Mouse (Mus musculus) liver, embryonic 12.5 days (tissue): ENCODE measurements around the gene Slc36a3. TPM values are rescaled to one million over a fixed set of nuclear protein-coding genes. Genes with fewer than 3 reads are reported as not detected.
"Not testable (repeated sequence)": the region's sequence is repeated elsewhere in the genome, so short reads cannot be mapped to it uniquely, and the experiment has no call there.

ENCODE experiments used
- ATAC-seq: fragments of 200-750 bp; cut with Nextera tagmentation; 2 replicates; pipeline ENCODE4 v1.8.0; 2017; ENCODE audit warnings: moderate number of reproducible peaks, mild to moderate bottlenecking, moderate library complexity
- H3K27ac ChIP-seq: fragments of 300-500 bp; sonication (generic); 2 replicates; pipeline ENCODE4 v1.5.1; 2016; ENCODE audit warnings: mild to moderate bottlenecking
- H3K27me3 ChIP-seq: fragments of 300-500 bp; sonication (generic); replicated peaks from 2 replicates; pipeline ENCODE4 v1.6.1; 2016; ENCODE audit warnings: mild to moderate bottlenecking, moderate library complexity
- H3K36me3 ChIP-seq: fragments of 300-500 bp; sonication (generic); 2 replicates; pipeline ENCODE4 v1.6.1; 2016; ENCODE audit warnings: mild to moderate bottlenecking, moderate library complexity
- H3K4me1 ChIP-seq: fragments of 300-500 bp; sonication (generic); 2 replicates; pipeline ENCODE4 v1.6.1; 2016
- H3K4me2 ChIP-seq: fragments of 300-500 bp; sonication (generic); 2 replicates; pipeline ENCODE4 v1.6.1; 2016; ENCODE audit warnings: mild to moderate bottlenecking, moderate library complexity
- H3K4me3 ChIP-seq: fragments of 300-500 bp; sonication (generic); 2 replicates; pipeline ENCODE4 v1.5.1; 2016; ENCODE audit warnings: mild to moderate bottlenecking, moderate library complexity
- H3K9ac ChIP-seq: fragments of 300-500 bp; sonication (generic); 2 replicates; pipeline ENCODE4 v1.6.1; 2016; ENCODE audit warnings: mild to moderate bottlenecking, moderate library complexity
- H3K9me3 ChIP-seq: fragments of 300-500 bp; sonication (generic); replicated peaks from 2 replicates; pipeline ENCODE4 v1.6.1; 2016; ENCODE audit warnings: mild to moderate bottlenecking, moderate library complexity
- WGBS: fragments of 180-500 bp; shearing (Covaris S2); methylation state at CpG from one replicate; pipeline ENCODE4 v1.1.7; 2016; ENCODE audit not compliant: insufficient replicate concordance; 5-methylcytosine and 5-hydroxymethylcytosine counted together
- polyA plus RNA-seq: library from polyadenylated mRNA; unstranded; fragments of >200 nt; fragmentation: Nextera tagmentation; extraction: Ambion mirVana; gene quantifications from 2 replicates; pipeline ENCODE4 v1.2.1, GENCODE M21; 2016

Gene Slc36a3
- polyA plus RNA-seq, 1 experiment from 2014 or later = not detected

DNA sequence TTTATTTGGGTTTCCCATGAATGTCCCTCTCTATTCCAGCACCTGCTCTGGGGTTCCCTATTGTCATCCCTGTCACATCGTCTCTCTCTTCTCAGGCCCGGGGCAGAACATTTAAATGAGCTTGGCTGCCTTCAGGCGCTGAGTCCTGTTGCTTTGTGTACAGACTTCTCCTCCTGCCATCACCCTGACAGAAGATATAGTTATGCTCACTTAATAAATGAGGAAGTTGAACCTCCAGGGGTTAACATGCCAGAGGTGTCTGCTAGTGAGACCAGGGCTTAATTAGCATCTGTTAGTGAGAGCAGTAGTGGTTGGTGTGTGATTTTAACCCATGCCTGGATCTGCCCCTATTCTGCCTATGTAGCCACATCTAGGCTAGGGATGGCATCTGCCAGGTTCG lies 51.6 kb downstream of the Slc36a3 start:
- ATAC-seq = no peak
- Histone ChIP-seq H3K9ac (no peak overlapping the region), H3K27ac (no peak overlapping the region), H3K36me3 (no peaks in the 10 kb centered on the region), H3K27me3 (peaks cover 7% of the 10 kb centered on the region; the same call in 1 of the 2 replicates), H3K4me3 (no peak overlapping the region), H3K4me2 (0 out of 2 replicates have a peak overlapping the region, but pooled peaks have one; percentile 9), H3K9me3 (no peaks in the 10 kb centered on the region), H3K4me1 (peaks cover 23% of the 10 kb centered on the region)
- 42% methylated on average over 4 of the region's 4 CpGs for WGBS

GRCm38 (mm10) chr11:55099019-55099771 lies 52.3 kb downstream of the Slc36a3 start:
- H3K4me2 ChIP-seq = 0 out of 2 replicates have a peak overlapping the region, but pooled peaks have one; percentile 9
- ATAC-seq = no peak

GRCm38 (mm10) chr11:55098189-55098915 lies 53.2 kb downstream of the Slc36a3 start:
- H3K27me3 ChIP-seq = peaks cover 7% of the 10 kb centered on the region; the same call in 1 of the 2 replicates
- peak overlapping the region; percentile 81 for H3K4me2 ChIP-seq
- no peaks in the 10 kb centered on the region for H3K9me3 ChIP-seq
- H3K4me3 ChIP-seq = peak overlapping the region; percentile 55
- H3K4me1 ChIP-seq = peaks cover 23% of the 10 kb centered on the region
- H3K36me3 ChIP-seq = no peaks in the 10 kb centered on the region
- no peak for ATAC-seq
- peak overlapping the region; percentile 42; the same call in 1 of the 2 replicates for H3K9ac ChIP-seq
- H3K27ac ChIP-seq = 0 out of 2 replicates have a peak overlapping the region, but pooled peaks have one; percentile 32
- 17% methylated on average over 24 of the region's 24 CpGs for WGBS

More at GRCm38 (mm10) chr11:55099019-55099771, 52.3 kb downstream of the Slc36a3 start:
- Histone ChIP-seq H3K36me3 (no peaks in the 10 kb centered on the region), H3K9me3 (no peaks in the 10 kb centered on the region), H3K4me1 (peaks cover 23% of the 10 kb centered on the region), H3K9ac (no peak overlapping the region), H3K27ac (no peak overlapping the region), H3K27me3 (peaks cover 7% of the 10 kb centered on the region; the same call in 1 of the 2 replicates), H3K4me3 (no peak overlapping the region)
- WGBS = 62% methylated on average over 8 of the region's 8 CpGs

DNA sequence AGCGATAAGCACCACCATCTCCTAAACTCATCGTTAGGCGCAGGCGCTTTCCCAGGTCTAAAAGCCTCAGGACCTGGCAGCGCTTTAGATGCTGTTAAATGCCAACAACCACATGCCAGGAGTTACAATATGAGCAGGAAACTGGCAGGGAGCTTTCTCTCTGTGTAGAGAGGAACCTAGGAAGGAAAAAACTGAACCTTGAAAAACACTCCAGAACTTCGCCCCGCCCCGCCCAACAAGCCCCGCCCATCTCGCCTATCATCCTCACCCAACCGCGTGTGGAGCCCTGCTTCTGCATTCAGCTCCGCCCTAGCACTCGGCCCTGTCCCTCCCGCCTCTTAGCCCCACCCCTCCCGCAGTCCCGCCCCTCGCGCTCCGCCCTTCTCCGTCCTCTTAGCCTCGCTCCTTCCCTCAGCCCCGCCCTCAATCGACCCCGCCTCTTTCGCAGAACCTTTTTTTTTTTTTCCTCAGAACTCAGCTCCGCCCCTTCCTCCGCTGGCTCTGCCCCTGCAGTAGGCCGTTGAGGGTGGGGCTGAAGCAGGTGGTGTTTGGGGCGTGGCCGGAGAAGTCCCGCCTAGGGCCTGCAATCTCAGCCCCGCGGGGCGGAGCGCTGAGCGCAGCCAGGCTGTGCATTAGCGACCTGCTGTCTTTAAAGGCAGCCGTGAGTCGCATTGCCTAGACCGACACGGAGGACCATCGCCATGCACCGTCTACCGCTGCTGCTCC lies 53.9 kb downstream of the Slc36a3 start, which contains the start of gene Gm2a:
Gm2a (plus strand) TSS at position 653 of the 726 bp plus-strand sequence.
- H3K9me3 ChIP-seq = no peaks in the 10 kb centered on the region
- peaks cover 7% of the 10 kb centered on the region; the same call in 1 of the 2 replicates for H3K27me3 ChIP-seq
- WGBS = 1% methylated on average over 45 of the region's 45 CpGs
- no peaks in the 10 kb centered on the region for H3K36me3 ChIP-seq
- peak within 1 kb of the TSS; percentile 62 for H3K27ac ChIP-seq
- peaks cover 23% of the 10 kb centered on the region for H3K4me1 ChIP-seq
- ATAC-seq = peak; percentile 93
- peak within 1 kb of the TSS; percentile 81 for H3K4me2 ChIP-seq
- H3K4me3 ChIP-seq = peak within 1 kb of the TSS; percentile 55
- peak within 1 kb of the TSS; percentile 42 for H3K9ac ChIP-seq

DNA sequence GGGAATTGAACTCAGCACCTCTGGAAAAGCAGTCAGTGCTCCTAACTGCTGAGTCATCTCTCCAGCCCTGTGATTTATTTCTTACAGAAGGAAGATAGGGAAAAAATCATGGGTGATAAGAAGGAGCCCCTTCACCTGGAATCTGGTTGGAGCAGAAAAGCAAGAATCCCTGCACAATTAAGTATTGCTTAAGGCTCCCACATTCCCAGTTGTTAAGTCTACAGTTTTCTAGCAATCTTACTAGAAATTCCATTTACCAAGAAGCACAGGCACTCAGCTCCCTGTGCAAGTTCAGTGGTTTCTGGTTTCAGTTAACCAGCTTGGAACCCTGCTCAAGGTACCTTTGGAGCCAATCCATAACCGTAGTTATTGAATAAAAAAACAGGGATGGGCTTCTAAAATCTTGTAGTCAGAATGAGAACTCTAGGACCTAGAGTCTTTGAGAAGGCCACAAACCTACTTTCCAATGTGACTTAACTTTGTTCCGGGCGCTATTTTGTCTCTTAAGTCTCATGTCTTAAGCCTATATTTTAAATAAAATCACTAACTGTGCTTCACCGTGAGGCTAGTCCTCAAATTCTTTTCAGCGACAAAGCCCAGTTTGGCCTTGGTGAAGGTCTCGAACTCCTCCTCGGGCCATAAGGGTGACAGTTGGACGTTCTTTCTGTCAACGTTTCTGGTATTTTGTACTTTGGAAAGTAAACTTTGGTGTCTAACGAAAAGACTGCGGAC lies 54.6 kb downstream of the Slc36a3 start:
- H3K4me3 ChIP-seq = peak overlapping the region; percentile 44
- peaks cover 7% of the 10 kb centered on the region; the same call in 1 of the 2 replicates for H3K27me3 ChIP-seq
- H3K4me1 ChIP-seq = peaks cover 23% of the 10 kb centered on the region
- ATAC-seq = no peak
- H3K9me3 ChIP-seq = no peaks in the 10 kb centered on the region
- peak overlapping the region; percentile 9; the same call in 1 of the 2 replicates for H3K9ac ChIP-seq
- no peaks in the 10 kb centered on the region for H3K36me3 ChIP-seq
- H3K27ac ChIP-seq = peak overlapping the region; percentile 62
- 25% methylated on average over 11 of the region's 11 CpGs for WGBS
- H3K4me2 ChIP-seq = peak overlapping the region; percentile 81

GRCm38 (mm10) chr11:55096296-55096695 lies 55.2 kb downstream of the Slc36a3 start:
- not testable (repeated sequence) for H3K4me3 ChIP-seq, H3K9ac ChIP-seq, H3K9me3 ChIP-seq, ATAC-seq, H3K36me3 ChIP-seq, H3K4me2 ChIP-seq, H3K27ac ChIP-seq, H3K27me3 ChIP-seq
- H3K4me1 ChIP-seq = peaks cover 23% of the 10 kb centered on the region
- 74% methylated on average over 4 of the region's 4 CpGs for WGBS

DNA sequence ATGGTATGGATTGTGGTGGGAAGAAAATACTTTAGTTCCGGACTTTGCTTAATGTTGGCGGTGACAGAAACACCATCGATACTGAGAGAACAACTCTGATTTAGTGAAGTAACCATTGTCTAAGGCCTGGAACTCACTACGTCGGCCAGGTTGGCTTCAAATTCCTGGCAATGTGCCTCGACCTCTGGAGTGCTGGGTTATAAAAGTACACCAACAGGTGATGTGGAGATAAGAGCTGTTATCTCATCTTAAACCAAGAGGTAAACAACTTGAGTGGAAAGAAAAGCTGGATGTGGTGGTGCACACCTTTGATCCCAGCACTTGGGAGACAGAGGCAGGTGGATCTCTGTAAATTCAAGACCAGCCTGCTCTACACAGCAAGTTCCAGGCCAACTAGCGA lies 58.4 kb downstream of the Slc36a3 start:
- Histone ChIP-seq H3K36me3 (no peaks in the 10 kb centered on the region), H3K4me2 (no peak overlapping the region), H3K4me1 (peaks cover 18% of the 10 kb centered on the region), H3K27ac (no peak overlapping the region), H3K9me3 (no peaks in the 10 kb centered on the region), H3K4me3 (no peak overlapping the region), H3K27me3 (peaks cover under 1% of the 10 kb centered on the region; the same call in 1 of the 2 replicates), H3K9ac (no peak overlapping the region)
- 75% methylated on average over 7 of the region's 7 CpGs for WGBS
- no peak for ATAC-seq

DNA sequence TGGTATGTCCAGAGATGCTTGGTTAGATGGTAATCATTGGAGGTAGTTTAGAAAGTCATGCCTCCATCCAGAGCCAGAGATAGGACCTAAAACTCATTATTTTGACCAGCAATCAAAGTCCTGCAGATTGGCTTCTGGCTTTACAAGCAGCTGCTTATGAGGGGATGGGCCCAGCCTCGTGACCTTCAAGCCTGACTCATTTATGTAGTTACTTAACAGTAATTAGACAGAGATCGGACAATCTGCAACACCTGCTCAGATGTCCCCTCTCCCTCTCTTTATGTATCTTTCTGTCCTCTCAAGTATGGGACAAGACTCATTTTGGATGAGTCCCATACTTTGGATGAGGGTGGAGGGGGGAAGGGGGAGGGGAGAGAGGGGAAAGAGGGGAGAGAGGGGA lies 61.6 kb downstream of the Slc36a3 start:
- H3K9me3 ChIP-seq = no peaks in the 10 kb centered on the region
- WGBS = 56% methylated on average over 2 of the region's 2 CpGs
- ATAC-seq = no peak
- no peak overlapping the region for H3K4me2 ChIP-seq
- no peaks in the 10 kb centered on the region; the same call in 1 of the 2 replicates for H3K27me3 ChIP-seq
- no peak overlapping the region for H3K9ac ChIP-seq
- no peak overlapping the region for H3K4me3 ChIP-seq
- no peaks in the 10 kb centered on the region for H3K4me1 ChIP-seq
- H3K36me3 ChIP-seq = no peaks in the 10 kb centered on the region
- no peak overlapping the region for H3K27ac ChIP-seq

- Histone ChIP-seq H3K4me3 (no peak overlapping the region), H3K4me2 (no peak overlapping the region), H3K4me1 (no peaks in the 10 kb centered on the region), H3K9ac (no peak overlapping the region), H3K27me3 (no peaks in the 10 kb centered on the region; the same call in 1 of the 2 replicates), H3K9me3 (no peaks in the 10 kb centered on the region), H3K36me3 (no peaks in the 10 kb centered on the region), H3K27ac (no peak overlapping the region)
- 13% methylated on average over 10 of the region's 10 CpGs for WGBS
- no peak for ATAC-seq
These were observed 64.5 kb downstream of the Slc36a3 start for GRCm38 (mm10) chr11:55087006-55087405.

- WGBS = 33% methylated on average over 5 of the region's 5 CpGs
- no peak overlapping the region for H3K4me2 ChIP-seq
- no peak overlapping the region for H3K9ac ChIP-seq
These were observed 66.1 kb downstream of the Slc36a3 start for GRCm38 (mm10) chr11:55085396-55085795.

DNA sequence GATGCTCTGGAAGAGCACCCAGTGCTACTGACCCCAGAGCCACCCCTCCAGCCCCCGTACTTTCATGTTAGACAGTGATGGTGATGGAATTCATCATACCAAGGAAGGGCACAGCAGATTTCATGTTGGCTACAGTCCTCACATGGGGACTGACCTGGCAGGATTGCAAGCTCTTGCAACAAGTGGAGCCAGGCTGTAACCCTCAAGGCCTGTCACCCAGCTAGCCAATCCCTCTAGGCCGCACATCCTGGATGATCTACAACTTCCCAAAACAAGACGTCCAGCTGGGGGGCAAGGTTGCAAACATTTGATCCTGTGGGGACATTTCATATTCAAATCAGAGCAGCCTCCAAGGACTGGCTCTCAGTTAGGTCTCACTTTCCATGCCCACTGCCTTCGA lies 66.9 kb downstream of the Slc36a3 start:
- WGBS = 67% methylated on average over 4 of the region's 4 CpGs
- ATAC-seq = no peak
- Histone ChIP-seq H3K9ac (no peak overlapping the region), H3K4me2 (no peak overlapping the region), H3K9me3 (no peaks in the 10 kb centered on the region), H3K36me3 (no peaks in the 10 kb centered on the region), H3K27ac (no peak overlapping the region), H3K27me3 (no peaks in the 10 kb centered on the region; the same call in 1 of the 2 replicates), H3K4me3 (no peak overlapping the region), H3K4me1 (no peaks in the 10 kb centered on the region)

More at GRCm38 (mm10) chr11:55085396-55085795, 66.1 kb downstream of the Slc36a3 start:
- no peaks in the 10 kb centered on the region for H3K9me3 ChIP-seq
- no peaks in the 10 kb centered on the region; the same call in 1 of the 2 replicates for H3K27me3 ChIP-seq
- no peak overlapping the region for H3K27ac ChIP-seq
- no peaks in the 10 kb centered on the region for H3K36me3 ChIP-seq
- ATAC-seq = no peak
- H3K4me1 ChIP-seq = no peaks in the 10 kb centered on the region
- H3K4me3 ChIP-seq = no peak overlapping the region
